Mouse (Mus musculus) stomach, embryonic 14.5 days (tissue): ENCODE measurements around the gene Vps13d. TPM values are rescaled to one million over a fixed set of nuclear protein-coding genes. Genes with fewer than 3 reads are reported as not detected.

Experiments
- ATAC-seq: fragments of 200-750 bp; cut with Nextera tagmentation; 2 replicates; pipeline ENCODE4 v1.8.0; 2017; ENCODE audit warnings: low read depth, moderate TSS enrichment; ENCODE audit not compliant: insufficient number of reproducible peaks, insufficient read depth, low FRiP score
- H3K27ac ChIP-seq: fragments of 300-500 bp; sonication (generic); 2 replicates; pipeline ENCODE4 v1.5.1; 2014; ENCODE audit warnings: mild to moderate bottlenecking, low read length, moderate library complexity, mixed read lengths
- H3K27me3 ChIP-seq: fragments of 300-500 bp; sonication (generic); 2 replicates; pipeline ENCODE4 v1.6.1; 2014; ENCODE audit warnings: low read length, control low read depth, mixed read lengths; ENCODE audit not compliant: control insufficient read depth, insufficient read depth
- H3K36me3 ChIP-seq: fragments of 300-500 bp; sonication (generic); 2 replicates; pipeline ENCODE4 v1.6.1; 2014; ENCODE audit warnings: mild to moderate bottlenecking, control low read depth, low read length, moderate library complexity, mixed read lengths; ENCODE audit not compliant: control insufficient read depth, insufficient read depth
- H3K4me1 ChIP-seq: fragments of 300-500 bp; sonication (generic); 2 replicates; pipeline ENCODE4 v1.6.1; 2014; ENCODE audit warnings: low read length, control low read depth, mixed read lengths; ENCODE audit not compliant: control insufficient read depth, insufficient read depth
- H3K4me2 ChIP-seq: fragments of 300-500 bp; sonication (generic); replicated peaks from 2 replicates; pipeline ENCODE4 v1.6.1; 2014; ENCODE audit warnings: low read depth, low read length, control low read depth
- H3K4me3 ChIP-seq: fragments of 300-500 bp; sonication (generic); 2 replicates; pipeline ENCODE4 v1.5.1; 2014; ENCODE audit warnings: low read depth, low read length, control low read depth
- H3K9ac ChIP-seq: fragments of 300-500 bp; sonication (generic); replicated peaks from 2 replicates; pipeline ENCODE4 v1.6.1; 2014; ENCODE audit warnings: low read depth, mild to moderate bottlenecking, control low read depth, low read length, moderate library complexity, mixed read lengths
- H3K9me3 ChIP-seq: fragments of 300-500 bp; sonication (generic); 2 replicates; pipeline ENCODE4 v1.6.1; 2016; ENCODE audit warnings: low read depth, low read length, control low read depth; ENCODE audit not compliant: control insufficient read depth
- WGBS: fragments of 180-500 bp; shearing (Covaris S2); extraction: QIAGEN DNeasy Blood & Tissue Kit; methylation state at CpG from one replicate; pipeline ENCODE4 v1.1.7; 2014; 5-methylcytosine and 5-hydroxymethylcytosine counted together
- polyA plus RNA-seq: library from polyadenylated mRNA; unstranded; fragments of >200 nt; fragmentation: Nextera tagmentation; extraction: Ambion mirVana; gene quantifications from 2 replicates; pipeline ENCODE4 v1.2.1, GENCODE M21; 2014

Vps13d gene
- polyA plus RNA-seq, 1 experiment from 2014 or later: 15.0 TPM

DNA sequence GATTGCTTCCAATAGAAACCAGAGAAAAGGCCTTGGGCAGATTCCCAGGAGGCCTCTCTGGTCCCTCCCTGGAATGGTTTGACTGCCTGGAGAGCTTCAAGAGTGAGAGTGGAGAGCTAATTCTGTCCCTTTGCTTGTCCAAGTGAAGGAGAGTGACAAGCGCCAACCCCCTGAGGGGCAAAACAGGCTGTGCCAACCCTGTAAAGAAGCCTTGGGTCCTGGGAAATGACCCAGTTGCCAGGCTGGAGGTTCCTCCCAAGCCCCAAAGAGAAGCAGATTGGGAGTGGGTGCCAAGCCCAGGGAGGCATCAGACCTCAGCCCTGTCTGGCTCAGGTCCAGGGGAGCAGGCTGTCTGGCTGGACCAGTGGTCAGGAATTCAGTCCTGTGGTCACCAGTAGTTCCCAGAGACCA is 265.0 kb downstream of the Vps13d start:
- peak overlapping the region; percentile 78 for H3K27ac ChIP-seq
- H3K4me3 ChIP-seq: no peak overlapping the region
- no peak overlapping the region for H3K9ac ChIP-seq
- no peak overlapping the region for H3K4me2 ChIP-seq
- 96% methylated on average over 1 of the region's 1 CpGs for WGBS
- H3K9me3 ChIP-seq: no peaks in the 10 kb centered on the region
- H3K27me3 ChIP-seq: no peaks in the 10 kb centered on the region
- peaks cover 15% of the 10 kb centered on the region for H3K4me1 ChIP-seq
- H3K36me3 ChIP-seq: peaks cover 13% of the 10 kb centered on the region
- ATAC-seq: no peak

GRCm38 (mm10) chr4:144928693-144929436 is 265.9 kb downstream of the Vps13d start:
- Histone ChIP-seq H3K4me2 (no peak overlapping the region), H3K9ac (no peak overlapping the region), H3K27me3 (no peaks in the 10 kb centered on the region), H3K27ac (no peak overlapping the region), H3K36me3 (peaks cover 13% of the 10 kb centered on the region), H3K4me1 (peaks cover 15% of the 10 kb centered on the region), H3K4me3 (no peak overlapping the region), H3K9me3 (no peaks in the 10 kb centered on the region)
- ATAC-seq: no peak
- WGBS: 80% methylated on average over 5 of the region's 5 CpGs

Other genes starting within 250 kb of the Vps13d start
- 3.2 and 3.6 TPM in 2 replicates for gene Tnfrsf1b, start 51.9 kb upstream of the Vps13d start, polyA plus RNA-seq
- 0.13 and 0.20 TPM in 2 replicates for gene Tnfrsf8, start 120.2 kb upstream of the Vps13d start, polyA plus RNA-seq